Mouse (Mus musculus): ENCODE measurements around the gene Olfr628. TPM values are rescaled to one million over a fixed set of nuclear protein-coding genes. Genes with fewer than 3 reads are reported as not detected.
"Not testable (repeated sequence)": the region's sequence is repeated elsewhere in the genome, so short reads cannot be mapped to it uniquely, and the experiment has no call there.

Gene Olfr628
- total RNA-seq (2021) = not detected
- long read RNA-seq, experiment 1 = 0 reads
- long read RNA-seq, experiment 2 = 0 reads

- DNase-seq = no peak
- intact Hi-C loops (cut with DNase I) = no loop called here
These were observed at the start of gene Olfr628 for GRCm38 (mm10) chr7:103730074-103730473. Gene Olfr628 (plus strand): TSS chr7:103730374.

- intact Hi-C loops (cut with DNase I) = no loop called here
- DNase-seq = no peak
These were observed 47.8 kb upstream of the Olfr628 start, which contains the start of gene Olfr625-ps1 for GRCm38 (mm10) chr7:103682420-103682819. Gene Olfr625-ps1 (plus strand): TSS chr7:103682720.

- intact Hi-C loops (cut with DNase I) = no loop called here
- no peak for DNase-seq
These were observed 30.7 kb upstream of the Olfr628 start for GRCm38 (mm10) chr7:103699469-103699868.

- no peak for DNase-seq
- intact Hi-C loops (cut with DNase I) = no loop called here
These were observed 18.1 kb upstream of the Olfr628 start for GRCm38 (mm10) chr7:103712024-103712423.

DNA sequence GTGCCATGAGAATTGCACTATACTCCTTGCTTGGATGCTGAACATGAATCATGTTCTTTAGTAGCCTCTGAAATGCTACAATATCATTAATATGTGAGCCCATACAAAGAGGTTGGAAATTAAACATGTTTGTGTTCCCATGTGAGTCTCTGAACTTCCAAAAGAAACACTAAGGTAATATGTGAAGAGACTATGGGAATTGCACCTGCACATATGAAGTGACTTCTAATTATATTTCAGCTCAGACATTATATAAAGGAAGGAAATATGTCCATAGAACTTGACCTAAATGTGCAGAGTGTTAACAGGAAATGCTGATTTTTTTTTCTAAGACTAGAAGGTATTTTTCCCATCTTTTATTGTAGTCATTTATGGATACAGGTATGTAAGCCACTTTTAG lies 15.8 kb upstream of the Olfr628 start, which contains the start of gene Olfr243:
Olfr243 (plus strand) TSS at position 301 of the 400 bp plus-strand sequence.
- intact Hi-C loops (cut with DNase I) = no loop called here
- DNase-seq = no peak

DNA sequence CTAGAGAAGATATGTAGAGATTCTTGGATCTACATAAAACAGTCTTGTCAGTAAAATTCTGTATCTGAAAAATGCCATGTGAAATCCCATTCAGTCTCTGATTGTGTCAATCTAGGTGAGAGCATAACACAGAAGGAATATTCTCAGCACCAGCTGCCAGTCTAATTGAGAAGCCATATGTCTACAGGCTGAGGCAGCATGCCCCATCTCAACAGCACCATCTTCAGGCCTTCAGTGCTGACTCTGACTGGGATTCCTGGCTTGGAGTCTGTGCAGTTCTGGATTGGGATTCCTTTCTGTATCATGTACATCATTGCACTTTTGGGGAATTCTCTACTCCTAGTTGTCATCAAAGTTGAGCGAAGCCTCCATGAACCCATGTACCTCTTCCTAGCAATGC lies 13.8 kb upstream of the Olfr628 start:
- DNase-seq; intact Hi-C loops (cut with DNase I): not testable (repeated sequence)

GRCm38 (mm10) chr7:103744843-103745242 lies 14.7 kb downstream of the Olfr628 start, which contains the start of gene Olfr629:
Gene Olfr629 (minus strand): TSS chr7:103744943.
- intact Hi-C loops (cut with DNase I) = no loop called here
- DNase-seq = no peak

GRCm38 (mm10) chr7:103757233-103757632 lies 27.1 kb downstream of the Olfr628 start, which contains the start of gene Olfr630:
Gene Olfr630 (minus strand): TSS chr7:103757333.
- intact Hi-C loops (cut with DNase I) = no loop called here
- no peak for DNase-seq

- intact Hi-C loops (cut with DNase I); DNase-seq: not testable (repeated sequence)
These were observed 32.0 kb downstream of the Olfr628 start for GRCm38 (mm10) chr7:103762212-103762611.

- intact Hi-C loops (cut with DNase I); DNase-seq: not testable (repeated sequence)
These were observed 37.5 kb downstream of the Olfr628 start for GRCm38 (mm10) chr7:103767687-103768086.

GRCm38 (mm10) chr7:103771494-103771893 lies 41.3 kb downstream of the Olfr628 start, which contains the start of gene Olfr69:
Gene Olfr69 (minus strand): TSS chr7:103771594.
- DNase-seq = no peak
- intact Hi-C loops (cut with DNase I) = no loop called here

GRCm38 (mm10) chr7:103777652-103778051 lies 47.5 kb downstream of the Olfr628 start:
- DNase-seq; intact Hi-C loops (cut with DNase I): not testable (repeated sequence)

- intact Hi-C loops (cut with DNase I) = no loop called here
These were observed 49.4 kb downstream of the Olfr628 start, which contains the start of gene Olfr68 for GRCm38 (mm10) chr7:103779598-103779997. Gene Olfr68 (minus strand): TSS chr7:103779698.

More at GRCm38 (mm10) chr7:103779598-103779997, 49.4 kb downstream of the Olfr628 start, which contains the start of gene Olfr68:
- no peak for DNase-seq

Other genes starting within 250 kb of the Olfr628 start
- not detected for gene Olfr609, start 232.3 kb upstream of the Olfr628 start, total RNA-seq (2021)
- gene Olfr610, start 218.3 kb upstream of the Olfr628 start, total RNA-seq (2021) = not detected
- gene Olfr611, start 209.5 kb upstream of the Olfr628 start, total RNA-seq (2021) = not detected
- not detected for gene Olfr612, start 187.7 kb upstream of the Olfr628 start, total RNA-seq (2021)
- gene Olfr613, start 182.3 kb upstream of the Olfr628 start, total RNA-seq (2021) = not detected
- gene Olfr615, start 174.3 kb upstream of the Olfr628 start, total RNA-seq (2021) = not detected
- gene Olfr616, start 161.2 kb upstream of the Olfr628 start, total RNA-seq (2021) = not detected
- not detected for gene Olfr617, start 157.3 kb upstream of the Olfr628 start, total RNA-seq (2021)
- gene Olfr618, start 140.3 kb upstream of the Olfr628 start, total RNA-seq (2021) = not detected
- not detected for gene Olfr619, start 129.8 kb upstream of the Olfr628 start, total RNA-seq (2021)
- gene Olfr620, start 117.8 kb upstream of the Olfr628 start, total RNA-seq (2021) = not detected
- not detected for gene Olfr622, start 87.7 kb upstream of the Olfr628 start, total RNA-seq (2021)
- not detected for gene Olfr623, start 66.7 kb upstream of the Olfr628 start, total RNA-seq (2021)
- gene Olfr624, start 59.2 kb upstream of the Olfr628 start, total RNA-seq (2021) = not detected
- not detected for gene Olfr625-ps1, start 47.7 kb upstream of the Olfr628 start, total RNA-seq (2021)
- gene Olfr243, start 15.7 kb upstream of the Olfr628 start, total RNA-seq (2021) = not detected
- gene Olfr629, start 14.6 kb downstream of the Olfr628 start, total RNA-seq (2021) = not detected
- not detected for gene Olfr630, start 27.0 kb downstream of the Olfr628 start, total RNA-seq (2021)
- not detected for gene Olfr69, start 41.2 kb downstream of the Olfr628 start, total RNA-seq (2021)
- not detected for gene Olfr68, start 49.3 kb downstream of the Olfr628 start, total RNA-seq (2021)
- gene Olfr67, start 61.4 kb downstream of the Olfr628 start, total RNA-seq (2021) = not detected
- gene Hbb-bt, start 83.6 kb downstream of the Olfr628 start, total RNA-seq (2021) = 10 to 100 TPM; 28.4 to 35.6 TPM
- 100 to 1,000 TPM; 266 to 399 TPM for gene Hbb-bs, start 97.7 kb downstream of the Olfr628 start, total RNA-seq (2021)
- not detected for gene Hbb-bh2, start 110.1 kb downstream of the Olfr628 start, total RNA-seq (2021)
- not detected for gene Hbb-bh1, start 112.8 kb downstream of the Olfr628 start, total RNA-seq (2021)
- gene Hbb-y, start 122.8 kb downstream of the Olfr628 start, total RNA-seq (2021) = not detected
- not detected for gene Olfr66, start 155.9 kb downstream of the Olfr628 start, total RNA-seq (2021)
- not detected for gene Olfr64, start 164.1 kb downstream of the Olfr628 start, total RNA-seq (2021)
- not detected for gene Olfr65, start 173.1 kb downstream of the Olfr628 start, total RNA-seq (2021)
- gene Olfr631, start 198.5 kb downstream of the Olfr628 start, total RNA-seq (2021) = not detected
- not detected for gene Olfr632, start 204.0 kb downstream of the Olfr628 start, total RNA-seq (2021)
- not detected for gene Olfr633, start 214.1 kb downstream of the Olfr628 start, total RNA-seq (2021)
- not detected for gene Olfr635, start 240.8 kb downstream of the Olfr628 start, total RNA-seq (2021)

Measured in gastrocnemius, postnatal 36 days (tissue).